Mouse (Mus musculus) MEL (cell line): ENCODE data around the gene Tyw3. TPM values are rescaled to one million over a fixed set of nuclear protein-coding genes. Genes with fewer than 3 reads are reported as not detected.

Source experiments
- DNase-seq: peaks from one replicate; pipeline ENCODE4 v3.0.0; 2011; ENCODE audit warnings: low read depth, low spot score
- H3K27ac ChIP-seq: 2 replicates; pipeline ENCODE4 v1.5.1; 2012; ENCODE audit warnings: low read depth, mild to moderate bottlenecking, control low read depth, low read length, moderate library complexity; ENCODE audit not compliant: control insufficient read depth
- H3K27me3 ChIP-seq, 2 experiments: fragments of 150-350 bp in 1 of 2; sonication (generic) in 1 of 2; 2 replicates each; pipeline ENCODE4 v1.6.1; 2012; ENCODE audit warnings: low read length in 2 of 2, mild to moderate bottlenecking in 2 of 2, improper control_type of control experiment in 1 of 2, moderate library complexity in 1 of 2; ENCODE audit not compliant: insufficient read depth in 2 of 2, control insufficient read depth in 1 of 2
- H3K36me3 ChIP-seq, 2 experiments: 2 replicates each; pipeline ENCODE4 v1.6.1; 2012 to 2014; ENCODE audit warnings: low read length in 2 of 2, improper control_type of control experiment in 1 of 2, inconsistent platforms in 1 of 2, mild to moderate bottlenecking in 1 of 2; ENCODE audit not compliant: insufficient read depth in 2 of 2, control insufficient read depth in 1 of 2
- H3K4me1 ChIP-seq, 2 experiments: fragments of 150-350 bp in 1 of 2; sonication (generic) in 1 of 2; 2 replicates each; pipeline ENCODE4 v1.6.1; 2012; ENCODE audit warnings: low read length in 2 of 2, improper control_type of control experiment in 1 of 2, mild to moderate bottlenecking in 1 of 2; ENCODE audit not compliant: insufficient read depth in 2 of 2, control insufficient read depth in 1 of 2
- H3K4me3 ChIP-seq, 2 experiments: fragments of 150-350 bp in 1 of 2; sonication (generic) in 1 of 2; 2 replicates each; pipeline ENCODE4 v1.5.1; 2012; ENCODE audit warnings: low read depth in 2 of 2, low read length in 2 of 2, mild to moderate bottlenecking in 2 of 2, moderate library complexity in 2 of 2, control low read depth in 1 of 2, improper control_type of control experiment in 1 of 2; ENCODE audit not compliant: control insufficient read depth in 1 of 2, insufficient read depth in 1 of 2
- H3K79me2 ChIP-seq: 2 replicates; pipeline ENCODE4 v1.6.1; 2012; ENCODE audit warnings: mild to moderate bottlenecking, low read length, moderate library complexity; ENCODE audit not compliant: control insufficient read depth, poor library complexity, insufficient read depth
- H3K9ac ChIP-seq: 2 replicates; pipeline ENCODE4 v1.6.1; 2012; ENCODE audit warnings: low read depth, mild to moderate bottlenecking, control low read depth, low read length, moderate library complexity; ENCODE audit not compliant: control insufficient read depth, poor library complexity, severe bottlenecking
- H3K9me3 ChIP-seq: fragments of 150-350 bp; sonication (generic); replicated peaks from 2 replicates; pipeline ENCODE4 v1.6.1; 2012; ENCODE audit warnings: mild to moderate bottlenecking, low read length, improper control_type of control experiment, moderate library complexity; ENCODE audit not compliant: insufficient read depth
- CHD2 ChIP-seq: IDR thresholded peaks from 2 replicates; pipeline ENCODE4 v1.6.1; 2011; ENCODE audit warnings: low read length, improper control_type of control experiment
- CTCF ChIP-seq, 3 experiments: IDR thresholded peaks in 2 of 3; conservative IDR thresholded peaks in 1 of 3; 2 replicates each; pipeline ENCODE4 v1.5.1; 2011 to 2012; ENCODE audit warnings: low read length in 3 of 3, low read depth in 2 of 3, mild to moderate bottlenecking in 2 of 3, improper control_type of control experiment in 1 of 3, inconsistent platforms in 1 of 3, mixed read lengths in 1 of 3, moderate library complexity in 1 of 3; ENCODE audit not compliant: control insufficient read depth in 1 of 3, insufficient read depth in 1 of 3, poor library complexity in 1 of 3, severe bottlenecking in 1 of 3
- ELF1 ChIP-seq: IDR thresholded peaks from 2 replicates; pipeline ENCODE4 v1.6.1; 2014; ENCODE audit warnings: low read depth, mild to moderate bottlenecking, inconsistent platforms, low read length, improper control_type of control experiment, moderate library complexity
- EP300 ChIP-seq, 2 experiments: IDR thresholded peaks; 2 replicates each; pipeline ENCODE4 v1.6.1; 2011; ENCODE audit warnings: improper control_type of control experiment in 2 of 2, low read length in 2 of 2, low read depth in 1 of 2, mild to moderate bottlenecking in 1 of 2
- GABPA ChIP-seq: IDR thresholded peaks from 2 replicates; pipeline ENCODE4 v1.6.1; 2012; ENCODE audit warnings: low read depth, mild to moderate bottlenecking, inconsistent platforms, low read length, improper control_type of control experiment, moderate library complexity
- HCFC1 ChIP-seq: IDR thresholded peaks from 2 replicates; pipeline ENCODE4 v1.6.1; 2012; ENCODE audit warnings: low read depth, mild to moderate bottlenecking, inconsistent platforms, low read length, improper control_type of control experiment, moderate library complexity
- JUND ChIP-seq: IDR thresholded peaks from 2 replicates; pipeline ENCODE4 v1.6.1; 2011; ENCODE audit warnings: low read depth, mild to moderate bottlenecking, improper control_type of control experiment, low read length
- MAFK ChIP-seq: IDR thresholded peaks from 2 replicates; pipeline ENCODE4 v1.6.1; 2011; ENCODE audit warnings: low read depth, mild to moderate bottlenecking, low read length, improper control_type of control experiment, borderline replicate concordance
- MAZ ChIP-seq: IDR thresholded peaks from 2 replicates; pipeline ENCODE4 v1.6.1; 2012; ENCODE audit warnings: low read depth, mild to moderate bottlenecking, inconsistent platforms, low read length, improper control_type of control experiment
- MEF2A ChIP-seq: IDR thresholded peaks from 2 replicates; pipeline ENCODE4 v1.6.1; 2014; ENCODE audit warnings: low read depth, mild to moderate bottlenecking, inconsistent platforms, low read length, improper control_type of control experiment; ENCODE audit not compliant: poor library complexity, insufficient replicate concordance, severe bottlenecking; ENCODE audit errors: extremely low read depth
- MXI1 ChIP-seq: IDR thresholded peaks from 2 replicates; pipeline ENCODE4 v1.6.1; 2011; ENCODE audit warnings: mild to moderate bottlenecking, low read depth, low read length, improper control_type of control experiment
- MYC ChIP-seq: IDR thresholded peaks from 2 replicates; pipeline ENCODE4 v1.6.1; 2011; ENCODE audit warnings: low read depth, mild to moderate bottlenecking, low read length, improper control_type of control experiment, moderate library complexity
- NRF1 ChIP-seq: IDR thresholded peaks from 2 replicates; pipeline ENCODE4 v1.6.1; 2014; ENCODE audit warnings: low read depth, mild to moderate bottlenecking, inconsistent platforms, low read length, improper control_type of control experiment, moderate library complexity; ENCODE audit not compliant: poor library complexity, insufficient read depth, severe bottlenecking
- POLR2AphosphoS2 ChIP-seq: IDR thresholded peaks from 2 replicates; pipeline ENCODE4 v1.6.1; 2011; ENCODE audit warnings: low read length, improper control_type of control experiment
- POLR2AphosphoS5 ChIP-seq: IDR thresholded peaks from 2 replicates; pipeline ENCODE4 v1.6.1; 2012; ENCODE audit warnings: low read depth, borderline replicate concordance, mild to moderate bottlenecking, inconsistent platforms, low read length, moderate library complexity, mixed read lengths
- RAD21 ChIP-seq: IDR thresholded peaks from 2 replicates; pipeline ENCODE4 v1.6.1; 2011; ENCODE audit warnings: mild to moderate bottlenecking, low read depth, low read length, improper control_type of control experiment
- SIN3A ChIP-seq: IDR thresholded peaks from 2 replicates; pipeline ENCODE4 v1.6.1; 2012; ENCODE audit warnings: low read length, improper control_type of control experiment, inconsistent platforms
- TCF12 ChIP-seq: IDR thresholded peaks from 2 replicates; pipeline ENCODE4 v1.6.1; 2014; ENCODE audit warnings: low read depth, mild to moderate bottlenecking, inconsistent platforms, low read length, improper control_type of control experiment, moderate library complexity
- USF1 ChIP-seq: IDR thresholded peaks from 2 replicates; pipeline ENCODE4 v1.6.1; 2014; ENCODE audit warnings: low read depth, mild to moderate bottlenecking, inconsistent platforms, low read length, improper control_type of control experiment, moderate library complexity
- ZKSCAN1 ChIP-seq: IDR thresholded peaks from 2 replicates; pipeline ENCODE4 v1.6.1; 2012; ENCODE audit warnings: low read depth, mild to moderate bottlenecking, inconsistent platforms, low read length, improper control_type of control experiment, moderate library complexity
- ZMIZ1 ChIP-seq: IDR thresholded peaks from 2 replicates; pipeline ENCODE4 v1.6.1; 2012; ENCODE audit warnings: low read depth, mild to moderate bottlenecking, inconsistent platforms, low read length, improper control_type of control experiment, moderate library complexity
- polyA plus RNA-seq, 2 experiments: library from polyadenylated mRNA; stranded (reverse) in 1 of 2; unstranded in 1 of 2; fragments of >175 nt in 1 of 2; fragments of >200 nt in 1 of 2; gene quantifications; 2 replicates each; pipeline versions ENCODE4 v1.2.1 to v1.2.4; 2012; ENCODE audit warnings: low replicate concordance in 2 of 2, low read depth in 1 of 2; ENCODE audit not compliant: insufficient read length in 2 of 2, insufficient read depth in 1 of 2, missing spikeins in 1 of 2
- total RNA-seq: library from RNA; depleted of rRNA; stranded (reverse); fragments of 300-350 nt; gene quantifications from 2 replicates; pipeline ENCODE4 v1.2.3, GENCODE M21; 2012

Tyw3 gene
- total and polyA plus RNA-seq, 3 experiments: 6.7 to 12.1 TPM; not detected in 1

- H3K9me3 ChIP-seq: no peaks in the 10 kb centered on the region
- TF ChIP-seq ELF1 (no peak), MXI1 (no peak), SIN3A (no peak), ZKSCAN1 (no peak), JUND (no peak), POLR2AphosphoS2 (no peak), CHD2 (no peak), ZMIZ1 (no peak), POLR2AphosphoS5 (no peak)
- TF ChIP-seq, all 39 proteins: peak for 0
These were observed 5.2 kb upstream of the Tyw3 start for GRCm38 (mm10) chr3:154602141-154602540.

DNA sequence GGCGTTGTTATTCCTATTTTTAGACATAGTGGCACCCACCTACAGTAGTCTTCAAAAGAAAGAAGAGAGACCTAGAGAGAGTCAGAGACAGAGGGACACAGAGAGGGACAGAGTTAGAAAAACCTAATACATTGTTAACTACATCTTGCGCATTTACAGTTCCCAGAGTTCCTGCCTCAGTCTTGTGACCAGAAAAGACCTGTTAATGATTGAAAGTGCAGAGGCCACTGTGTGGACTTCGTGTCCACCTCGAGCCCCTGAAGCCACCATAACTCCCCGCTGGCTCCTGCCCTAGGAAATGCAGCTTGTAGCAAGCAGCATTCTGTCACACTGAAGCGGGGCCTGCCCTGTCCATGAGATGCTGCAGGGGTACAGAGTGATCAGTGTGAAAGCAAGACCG lies 657 bp upstream of the Tyw3 start:
- H3K27me3 ChIP-seq: no peaks in the 10 kb centered on the region
- peak overlapping the region; percentile 82 to 91 for H3K4me3 ChIP-seq
- TF ChIP-seq CTCF (IDR thresholded peaks at IDR 0.05 in 2 of 3, conservative IDR thresholded peaks at IDR 0.05 in 1 of 3; ENCODE audit: control insufficient read depth in 1 of 3, insufficient read depth in 1 of 3, low read depth in 2 of 3, low read length in 3 of 3, poor library complexity in 1 of 3, severe bottlenecking in 1 of 3) (no peak), POLR2AphosphoS2 (no peak), NRF1 (no peak), JUND (no peak), CHD2 (no peak), ELF1 (no peak), GABPA (no peak), RAD21 (no peak), TCF12 (no peak), USF1 (no peak), MAFK (no peak), MXI1 (no peak), MEF2A (no peak), EP300 (IDR thresholded peaks at IDR 0.05; ENCODE audit: low read depth in 1 of 2, low read length in 2 of 2) (no peak), MAZ (no peak), MYC (no peak), ZKSCAN1 (no peak), HCFC1 (no peak)
- peaks cover 7% of the 10 kb centered on the region for H3K79me2 ChIP-seq
- DNase-seq: peak; percentile 32
- peaks cover 0 to 6% of the 10 kb centered on the region in 2 experiments; a peak in 3 of 4 replicates for H3K4me1 ChIP-seq
- no peaks in the 10 kb centered on the region for H3K9me3 ChIP-seq
- peak overlapping the region; percentile 89 for H3K9ac ChIP-seq
- peaks cover 0 to 15% of the 10 kb centered on the region in 2 experiments; a peak in 2 of 4 replicates for H3K36me3 ChIP-seq
- H3K27ac ChIP-seq: peak overlapping the region; percentile 63

More at GRCm38 (mm10) chr3:154602141-154602540, 5.2 kb upstream of the Tyw3 start:
- H3K27ac ChIP-seq: no peak overlapping the region
- no peak overlapping the region for H3K9ac ChIP-seq
- peaks cover 0 to 15% of the 10 kb centered on the region in 2 experiments; a peak in 3 of 4 replicates for H3K36me3 ChIP-seq
- peaks cover 6% of the 10 kb centered on the region for H3K79me2 ChIP-seq
- no peaks in the 10 kb centered on the region for H3K27me3 ChIP-seq
- no peak overlapping the region for H3K4me3 ChIP-seq
- H3K4me1 ChIP-seq: peaks cover 0 to 6% of the 10 kb centered on the region in 2 experiments; a peak in 3 of 4 replicates
- no peak for DNase-seq
